Mouse (Mus musculus): ENCODE measurements at regions not wholly inside any gene's neighbourhood (a gene's known extent, or its start where the extent isn't known, plus 50 kb on each side); places are given as distances from the start of the nearest gene placed in this dataset.

DNA sequence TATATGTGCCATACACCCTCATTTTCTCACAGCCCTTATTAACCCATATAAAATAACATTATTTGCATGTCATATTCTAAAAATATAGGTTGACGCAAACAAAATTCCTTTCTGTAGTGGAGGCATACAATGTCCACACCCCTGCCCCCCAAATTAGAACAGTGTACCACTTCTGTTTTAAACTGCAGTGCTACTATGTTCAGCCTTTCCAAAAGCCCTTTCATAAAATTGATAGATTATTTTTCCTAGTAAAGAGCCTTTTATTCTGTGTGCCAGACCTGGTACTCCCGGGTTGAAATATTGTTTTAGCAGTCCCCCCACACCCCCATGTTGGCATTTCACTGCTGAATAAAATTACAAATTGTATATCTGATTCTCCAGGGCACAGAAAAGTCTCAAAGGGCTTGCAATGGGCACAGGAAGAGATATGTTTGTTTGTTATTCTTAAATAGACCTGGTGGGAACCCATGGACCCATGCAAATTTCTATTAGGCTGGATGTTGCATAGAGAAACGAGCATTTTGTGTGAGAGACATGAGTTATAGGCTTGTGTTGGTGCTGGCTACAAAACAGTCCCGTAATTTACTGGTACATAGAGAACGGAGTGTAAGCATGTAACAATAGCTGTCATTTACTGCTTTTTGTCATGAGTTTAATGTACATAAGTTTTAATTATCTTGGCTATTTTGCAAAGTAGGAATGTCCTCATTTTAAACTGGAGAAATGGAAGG lies 192.4 kb upstream of the Tenm3 start:
- DNase-seq (ENCODE audit: low spot score in 2 of 2), result no peak

DNA sequence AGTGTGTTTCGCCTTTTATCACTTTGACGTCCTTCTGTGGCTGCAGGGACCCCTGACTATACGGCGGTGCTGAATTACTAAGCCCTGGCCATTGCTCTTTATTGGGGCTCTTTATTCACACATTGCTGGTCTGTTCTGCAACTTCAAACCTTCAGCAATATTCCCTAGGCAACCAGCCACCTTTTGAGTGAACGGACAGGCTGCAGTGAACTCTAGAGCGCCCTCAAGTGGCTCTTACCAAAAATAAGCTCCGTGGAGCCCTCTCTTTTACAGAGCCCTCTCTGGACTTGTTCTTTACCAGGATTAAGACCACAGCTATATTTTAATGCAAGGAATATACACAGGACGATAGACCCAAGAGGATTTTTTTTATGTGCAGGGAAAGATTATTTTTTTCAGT lies 191.8 kb upstream of the Tenm3 start:
- peak in 1 of 2 experiments; percentile 2 for DNase-seq (ENCODE audit: low spot score in 2 of 2)

DNA sequence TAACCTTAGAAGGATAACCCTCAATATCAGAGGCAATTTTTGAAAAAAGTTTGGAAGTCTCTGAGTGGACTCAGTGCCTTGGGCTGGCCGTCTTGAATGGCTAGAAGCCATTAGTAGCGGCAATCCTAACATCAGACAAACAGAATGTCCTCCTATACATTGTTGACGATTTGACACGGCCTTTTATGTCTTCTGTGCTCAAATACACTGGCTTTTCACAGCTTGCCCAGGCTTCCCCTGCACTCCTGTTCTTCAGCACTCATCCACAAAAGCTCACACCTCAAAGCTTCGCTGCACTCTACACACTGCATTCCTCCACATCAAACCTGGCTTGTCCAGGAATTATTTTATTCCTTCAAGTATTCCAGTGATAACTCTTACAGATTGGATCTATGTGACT lies 186.5 kb upstream of the Tenm3 start:
- DNase-seq (ENCODE audit: low spot score in 2 of 2), result no peak

DNA sequence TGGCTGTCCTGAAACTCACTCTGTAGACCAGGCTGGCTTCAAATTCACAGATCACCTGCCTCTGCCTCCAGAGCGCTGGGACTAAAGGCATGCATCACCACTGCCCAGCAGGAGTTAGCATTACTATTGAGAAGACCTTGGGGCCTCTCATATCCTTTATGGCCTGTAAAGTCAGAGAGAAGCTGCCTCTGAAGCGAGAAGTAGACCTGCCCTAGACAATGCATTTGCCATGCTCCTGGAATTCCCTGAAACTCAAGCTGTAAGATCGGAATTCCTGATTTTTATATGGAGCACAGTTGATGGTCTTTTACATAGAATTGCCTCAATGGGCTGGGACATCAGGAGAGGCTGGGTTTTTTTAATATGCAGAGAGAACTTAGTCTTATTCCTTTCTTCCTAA lies 174.0 kb upstream of the Tenm3 start:
- DNase-seq (ENCODE audit: low spot score in 2 of 2), result no peak

DNA sequence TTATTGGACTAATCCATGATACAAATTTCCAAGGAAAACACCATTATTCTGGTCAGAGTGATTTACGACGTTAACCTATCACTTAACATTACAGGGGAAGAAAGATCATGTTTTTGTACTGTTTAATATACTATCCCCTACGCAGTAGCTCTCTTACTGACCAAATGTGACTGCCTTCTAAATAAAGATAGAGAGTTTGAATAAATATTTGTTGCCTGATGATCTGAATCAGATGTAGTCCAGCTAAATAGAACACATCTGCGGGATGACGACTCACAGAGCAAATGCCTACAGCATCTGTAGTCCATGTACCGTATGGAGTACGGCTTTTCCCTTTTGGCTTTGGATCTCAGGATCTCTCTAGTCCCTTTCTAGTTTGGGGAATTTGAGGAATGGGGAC lies 171.9 kb upstream of the Tenm3 start:
- no peak for DNase-seq (ENCODE audit: low spot score in 2 of 2)

DNA sequence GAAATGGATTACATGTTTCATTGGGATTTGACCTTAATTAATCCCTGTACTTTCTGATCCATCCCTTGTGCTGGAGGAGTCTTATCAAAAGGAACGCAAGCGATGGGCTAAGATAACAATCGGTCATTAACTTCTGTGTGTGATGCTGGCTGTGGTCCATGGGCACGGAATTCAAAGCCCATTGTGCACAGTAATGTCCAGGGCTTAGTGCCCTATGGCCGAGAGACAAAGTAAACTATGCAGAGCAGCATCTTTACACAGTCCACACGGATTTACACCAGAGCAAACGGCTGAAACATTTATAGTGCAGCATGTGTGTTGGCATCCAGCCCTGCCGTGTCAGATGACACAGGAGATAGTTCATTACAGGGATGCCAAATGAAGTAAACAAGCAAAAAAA lies 171.4 kb upstream of the Tenm3 start:
- DNase-seq (ENCODE audit: low spot score in 2 of 2), result no peak

DNA sequence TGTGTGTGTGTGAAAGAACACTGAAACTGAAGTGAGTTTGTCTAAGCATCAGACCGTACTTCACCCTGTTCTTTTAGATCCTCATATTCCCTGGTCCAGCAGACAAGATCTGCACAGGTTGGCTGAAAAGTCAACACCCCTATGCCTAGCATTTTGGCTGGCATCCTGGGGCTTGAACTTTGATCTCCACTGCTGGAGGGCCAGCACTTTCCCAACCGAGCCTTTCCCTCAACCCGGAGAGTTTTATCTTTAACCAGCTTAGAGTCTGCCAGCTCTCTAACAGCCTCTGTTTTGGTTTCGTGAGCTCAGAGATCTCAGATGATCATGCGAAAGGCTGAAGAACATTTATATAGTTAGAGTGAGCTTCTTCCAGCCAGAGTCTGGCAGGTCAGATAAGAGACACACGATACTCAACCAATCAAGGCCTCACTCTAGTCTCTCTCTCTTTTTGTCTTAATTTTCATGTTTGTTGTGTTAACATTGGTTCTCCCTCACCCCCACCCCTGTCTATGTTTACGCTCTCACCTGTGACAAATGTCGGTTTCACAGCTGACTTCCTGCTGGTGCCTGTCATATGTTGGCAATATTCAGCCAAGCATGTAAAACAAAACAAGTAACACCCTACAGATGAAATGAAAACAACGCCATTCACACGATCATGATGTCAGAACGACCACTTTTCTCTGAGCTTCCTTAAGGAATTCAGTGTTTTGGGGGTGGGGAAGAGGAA lies 162.7 kb upstream of the Tenm3 start:
- no peak for DNase-seq (ENCODE audit: low spot score in 2 of 2)

DNA sequence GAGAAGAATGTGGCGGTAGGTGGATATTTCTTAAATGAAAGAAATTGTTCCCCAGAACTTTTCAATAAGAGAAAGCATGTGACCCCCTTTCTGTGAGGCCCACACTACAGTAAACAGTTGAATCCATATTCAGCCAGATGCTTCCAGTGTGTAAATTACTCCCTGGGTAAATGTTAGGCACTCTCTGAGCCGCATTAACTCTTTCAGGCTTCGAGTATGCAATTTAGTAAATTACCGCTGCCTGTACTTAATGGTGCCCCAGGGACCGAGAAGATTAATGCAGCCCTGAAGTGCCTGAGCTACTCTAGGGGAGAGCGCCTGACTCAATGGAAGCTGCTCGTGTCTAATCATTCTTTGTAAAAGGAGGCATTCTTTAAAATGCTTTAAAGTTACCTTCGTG lies 137.9 kb upstream of the Tenm3 start:
- DNase-seq (ENCODE audit: low spot score in 2 of 2), result no peak

DNA sequence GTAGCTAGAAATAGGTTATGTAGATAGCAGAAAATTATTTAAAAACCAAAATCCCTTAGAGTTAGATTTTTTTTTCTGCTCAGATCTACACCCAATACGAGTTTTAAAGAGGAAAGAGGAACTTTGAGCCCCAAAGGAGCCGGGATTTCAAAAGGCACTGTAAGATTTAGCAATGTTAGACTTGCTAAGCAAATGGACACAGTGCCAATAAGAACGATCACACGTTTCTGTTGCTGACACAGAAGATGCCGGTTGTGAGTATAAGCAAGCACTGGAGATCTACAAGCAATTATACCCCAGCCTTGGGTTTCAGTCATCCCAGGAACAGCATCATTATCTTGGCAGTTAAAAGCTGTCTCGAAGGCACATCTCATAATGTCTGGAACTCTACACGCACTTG lies 137.0 kb upstream of the Tenm3 start:
- DNase-seq (ENCODE audit: low spot score in 2 of 2), result no peak

DNA sequence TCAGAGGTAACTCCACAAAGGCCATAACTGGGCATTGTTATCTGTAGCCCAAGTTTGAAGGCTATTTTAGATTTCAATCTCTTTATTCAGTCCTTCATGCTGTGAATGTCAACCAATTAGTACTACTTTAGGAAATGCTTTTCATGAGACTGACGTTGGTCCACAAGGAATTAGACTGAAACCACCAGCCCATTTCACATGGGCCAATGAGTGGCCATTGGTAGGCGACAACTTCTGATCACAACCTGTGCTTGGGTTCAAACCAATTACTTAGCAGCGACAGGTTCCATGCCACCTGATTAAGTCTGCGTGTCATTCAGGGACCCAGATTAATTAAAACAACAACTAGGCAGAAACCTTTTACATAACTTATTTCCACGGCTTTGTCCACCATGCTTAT lies 126.9 kb upstream of the Tenm3 start:
- no peak for DNase-seq (ENCODE audit: low spot score in 2 of 2)

DNA sequence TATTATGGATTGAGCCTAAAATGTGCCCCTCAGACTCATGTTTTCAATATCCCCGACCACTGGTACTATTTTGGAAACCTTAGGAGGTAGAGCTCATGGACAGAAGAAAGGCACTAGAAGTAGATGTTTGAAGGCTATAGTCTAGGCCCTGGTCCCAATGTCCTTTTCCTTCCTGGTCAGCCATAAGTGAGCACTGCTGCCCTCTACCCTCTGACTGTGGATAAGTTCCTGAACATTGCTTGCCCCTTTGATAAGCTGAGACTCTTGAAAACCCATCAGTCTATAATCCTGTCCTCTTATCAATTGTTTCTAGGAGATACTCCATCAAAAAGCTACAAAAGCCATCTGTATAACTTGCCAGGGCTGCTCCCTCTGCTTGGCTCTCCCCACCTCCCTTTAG lies 121.2 kb upstream of the Tenm3 start:
- no peak for DNase-seq (ENCODE audit: low spot score in 2 of 2)

DNA sequence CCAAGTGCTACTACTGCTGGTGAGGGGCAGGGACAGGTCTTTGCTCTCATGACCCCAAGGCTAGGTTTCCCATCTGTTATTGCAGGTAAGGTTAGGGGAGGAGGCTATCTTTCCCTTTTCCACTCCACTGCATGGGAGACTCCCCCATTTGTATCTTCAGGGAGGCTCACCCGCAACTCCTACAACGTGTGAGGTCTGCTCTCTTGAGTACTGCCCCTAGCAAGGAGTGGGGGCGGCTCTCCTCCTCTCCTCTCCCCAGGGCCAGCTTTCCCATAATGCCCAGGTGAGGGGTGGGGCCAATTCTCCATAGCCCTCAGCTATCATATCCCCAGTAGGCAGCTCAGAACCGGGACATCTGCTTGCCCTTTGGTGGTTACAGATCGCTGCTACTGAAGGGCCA lies 113.9 kb upstream of the Tenm3 start:
- DNase-seq (ENCODE audit: low spot score in 2 of 2), result no peak

DNA sequence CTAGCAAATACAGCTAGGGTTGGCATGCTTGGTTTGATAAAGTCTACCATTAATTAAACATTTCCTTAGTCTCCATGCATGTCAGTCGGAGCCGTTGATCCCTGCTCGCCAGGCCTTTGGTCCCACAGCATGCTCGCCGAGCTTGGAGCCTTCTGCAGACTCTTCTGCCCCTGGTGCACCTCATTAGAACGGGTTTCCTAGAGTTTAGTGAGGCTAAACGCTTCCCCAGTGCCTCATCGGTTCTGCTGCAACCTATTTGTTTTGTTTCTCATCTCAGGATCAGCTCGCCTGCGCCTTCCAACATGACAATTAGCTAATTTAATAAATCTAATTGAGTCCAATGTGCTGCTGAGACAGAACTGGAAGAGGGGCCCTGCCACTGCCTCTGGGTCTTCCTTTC lies 107.7 kb upstream of the Tenm3 start:
- DNase-seq (ENCODE audit: low spot score in 2 of 2), result no peak

DNA sequence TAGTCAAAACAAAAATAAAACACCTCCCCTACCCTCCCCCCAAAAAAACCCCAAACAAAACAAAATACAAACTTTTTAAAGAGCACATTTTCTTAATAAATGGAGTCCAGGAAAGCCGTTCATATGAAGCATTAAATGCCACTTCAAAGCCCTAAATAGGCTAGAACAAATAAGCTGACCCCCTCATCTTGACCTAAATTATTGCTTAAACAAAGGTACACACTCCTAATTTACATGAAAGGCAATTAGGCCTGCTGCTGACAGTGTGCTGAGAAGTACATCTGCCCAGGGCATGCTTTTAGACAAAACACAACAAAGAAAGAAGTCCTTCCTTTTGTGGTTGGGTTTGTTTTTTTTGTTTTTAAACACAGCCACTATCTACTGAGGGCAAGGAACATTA lies 100.4 kb upstream of the Tenm3 start:
- no peak for DNase-seq (ENCODE audit: low spot score in 2 of 2)

DNA sequence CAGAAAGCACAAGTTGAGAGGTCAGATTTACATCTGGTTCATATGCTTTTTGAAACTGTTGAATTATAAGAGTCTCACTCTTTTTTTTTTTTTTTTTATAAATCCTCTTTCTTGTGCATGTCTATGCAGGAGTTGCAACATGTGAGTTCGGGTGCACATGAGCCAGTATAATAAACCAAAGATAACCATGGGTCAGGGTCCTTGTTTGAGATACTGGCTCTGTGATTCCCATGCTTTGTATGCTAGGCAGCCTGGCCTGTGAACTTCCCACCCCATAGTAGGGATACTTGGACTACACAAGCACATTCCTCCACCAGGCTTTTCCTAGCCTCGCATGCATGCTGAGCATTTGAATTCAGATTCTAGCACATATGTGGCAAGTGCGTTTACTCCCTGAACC lies 93.4 kb upstream of the Tenm3 start:
- no peak for DNase-seq (ENCODE audit: low spot score in 2 of 2)

DNA sequence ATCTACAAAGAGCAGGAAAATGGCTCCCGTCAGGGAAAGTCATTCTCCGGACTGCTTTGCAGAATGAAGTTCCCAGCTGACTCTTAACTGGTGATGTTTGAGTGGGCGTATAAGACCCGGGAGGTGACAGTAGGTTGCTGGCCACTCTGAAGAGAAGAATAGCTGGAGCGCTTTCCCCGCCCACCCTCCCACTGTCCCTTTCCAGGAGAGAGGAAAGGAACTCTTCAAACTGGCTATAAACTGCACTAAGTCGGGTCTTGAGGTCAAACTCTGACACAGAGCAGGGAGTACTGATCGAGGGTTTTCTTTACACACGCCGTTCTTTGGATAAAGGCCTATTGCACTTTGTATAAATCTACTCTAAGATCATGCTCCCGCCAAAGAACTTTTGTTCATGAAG lies 83.4 kb upstream of the Tenm3 start:
- no peak for DNase-seq (ENCODE audit: low spot score in 2 of 2)

DNA sequence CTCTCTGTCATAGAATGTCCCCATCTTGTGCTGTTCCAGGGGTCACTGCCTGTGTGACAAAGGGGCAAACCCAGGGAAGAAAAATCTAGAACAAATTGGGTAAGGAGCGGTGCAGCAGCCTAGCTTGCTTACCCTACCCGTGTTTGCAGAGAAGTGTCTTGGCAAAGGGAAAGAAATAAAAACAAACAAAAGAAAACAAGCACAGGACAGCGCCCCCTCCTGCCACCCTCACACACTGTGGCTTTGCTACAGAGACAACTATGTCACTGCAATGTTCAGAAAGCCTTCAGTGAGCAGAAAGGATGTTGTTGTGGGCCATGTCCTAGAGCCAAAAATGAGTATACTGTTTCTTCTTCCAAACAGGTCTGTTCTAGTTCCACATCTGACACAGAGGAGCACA lies 71.5 kb upstream of the Tenm3 start:
- no peak for DNase-seq (ENCODE audit: low spot score in 2 of 2)

DNA sequence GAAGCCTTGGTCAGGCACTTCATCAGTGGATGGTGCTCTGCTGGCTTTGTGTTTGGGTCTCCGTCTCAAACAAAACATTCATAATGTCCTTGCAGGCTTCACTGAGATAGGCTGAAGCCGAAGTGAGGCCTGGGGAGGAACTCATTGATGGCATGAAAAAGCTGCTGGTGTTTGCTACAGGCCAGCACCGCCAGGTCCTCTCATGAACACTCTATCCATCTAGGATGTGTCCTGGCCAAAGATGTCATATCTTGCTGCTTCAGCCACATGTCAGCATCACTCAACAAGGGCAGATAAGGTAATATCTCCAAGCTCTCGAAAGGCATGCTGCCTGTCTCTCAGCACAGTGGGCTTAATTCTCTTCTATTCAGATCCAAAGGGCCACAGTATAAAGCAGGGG lies 69.1 kb upstream of the Tenm3 start:
- DNase-seq (ENCODE audit: low spot score in 2 of 2), result no peak

DNA sequence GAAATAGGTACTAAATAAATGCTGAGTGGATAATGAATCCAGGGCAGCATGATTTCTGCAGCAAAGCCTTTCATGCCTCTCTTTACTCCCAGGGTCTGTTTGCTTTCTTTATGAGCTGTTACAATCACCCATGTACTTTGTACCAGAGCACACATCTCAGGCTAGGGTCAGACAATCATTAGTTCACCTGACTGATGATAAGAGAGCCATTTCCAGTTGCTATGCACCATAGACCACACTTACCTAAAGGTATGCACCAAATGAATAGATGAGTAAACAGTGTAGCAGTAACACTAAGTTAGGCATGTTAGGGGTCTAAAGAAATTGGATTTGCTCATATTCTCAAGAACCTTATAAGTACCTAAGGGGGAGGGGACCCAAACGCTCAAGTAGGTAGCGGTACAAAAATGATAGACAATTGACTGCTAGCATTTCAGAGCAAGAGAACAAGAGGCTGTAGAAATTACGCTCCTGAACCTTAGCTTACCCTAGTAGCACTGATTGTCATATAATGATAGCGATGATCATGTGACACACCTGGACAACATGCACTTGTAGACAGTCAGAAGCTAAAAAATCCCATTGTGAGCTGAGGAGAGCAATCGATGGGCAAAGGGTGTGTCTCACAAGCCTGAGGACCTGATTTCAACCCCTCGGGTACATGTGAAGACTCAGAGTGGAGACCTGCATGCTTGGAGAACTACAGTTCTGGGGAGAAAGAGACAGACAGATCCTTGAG lies 58.1 kb upstream of the Tenm3 start:
- no peak for DNase-seq (ENCODE audit: low spot score in 2 of 2)

DNA sequence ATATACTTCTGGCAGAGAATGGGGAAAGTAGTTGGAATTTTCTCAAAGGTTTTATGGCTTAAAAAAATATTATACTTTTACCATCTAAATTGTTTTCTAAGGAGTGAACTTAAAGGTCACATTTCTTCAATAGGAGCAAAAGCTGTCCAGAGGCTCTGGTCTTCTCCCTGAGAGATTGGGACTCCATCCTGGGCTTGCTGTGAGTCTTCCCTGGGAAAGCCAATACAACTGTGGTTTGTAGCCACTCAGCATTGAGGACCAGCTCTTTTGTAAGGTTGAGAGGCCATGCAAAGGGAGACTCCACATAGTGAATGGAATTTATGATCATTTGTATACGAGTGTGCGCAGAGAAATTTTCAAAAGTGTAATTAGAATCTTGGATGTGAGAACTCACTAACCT lies 52.9 kb upstream of the Tenm3 start:
- DNase-seq (ENCODE audit: low spot score in 2 of 2), result no peak

DNA sequence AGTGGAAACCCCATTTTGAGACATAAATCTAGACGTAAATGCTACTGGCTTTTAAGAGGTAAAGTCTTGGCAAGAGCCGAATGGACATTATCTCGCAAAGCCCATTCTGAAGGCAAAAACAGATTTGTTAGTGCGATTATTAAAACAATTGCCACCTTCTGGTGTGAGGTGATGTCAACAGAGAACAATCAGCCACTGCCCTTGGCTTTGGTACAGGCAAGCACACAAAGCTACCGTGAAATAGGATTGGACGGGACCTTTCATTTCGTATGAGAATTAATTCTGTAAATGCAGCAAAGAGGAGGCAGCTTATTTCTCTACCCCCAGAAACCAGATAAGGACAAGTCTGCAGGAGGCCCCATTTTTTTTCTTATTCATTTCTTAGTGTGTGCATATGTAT lies 52.5 kb upstream of the Tenm3 start:
- DNase-seq (ENCODE audit: low spot score in 2 of 2), result no peak

DNA sequence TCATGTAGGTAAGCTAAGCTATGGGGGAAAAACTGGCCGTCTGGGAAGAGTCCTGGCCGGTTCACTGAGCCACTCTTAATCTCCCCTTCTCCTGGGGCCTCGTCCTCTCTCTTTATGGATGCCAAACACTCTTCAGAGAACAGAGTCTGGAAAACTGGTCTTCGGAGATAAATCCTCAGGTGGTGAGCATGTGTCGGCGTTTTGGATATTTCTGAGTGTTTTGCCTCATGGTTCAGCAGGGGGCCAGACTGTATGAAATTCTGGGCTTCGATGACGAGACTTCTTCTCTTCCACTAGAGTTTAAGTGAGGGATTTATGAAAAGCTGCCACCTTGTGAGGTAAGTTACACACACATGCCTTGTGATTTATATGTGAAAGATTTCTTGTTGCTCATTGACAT lies 51.8 kb upstream of the Tenm3 start:
- no peak for DNase-seq (ENCODE audit: low spot score in 2 of 2)

All from adrenal gland, adult 18-20 months (tissue).